8 mouse cellular contexts compared by ENCODE assay signal in the genomic region with DNA sequence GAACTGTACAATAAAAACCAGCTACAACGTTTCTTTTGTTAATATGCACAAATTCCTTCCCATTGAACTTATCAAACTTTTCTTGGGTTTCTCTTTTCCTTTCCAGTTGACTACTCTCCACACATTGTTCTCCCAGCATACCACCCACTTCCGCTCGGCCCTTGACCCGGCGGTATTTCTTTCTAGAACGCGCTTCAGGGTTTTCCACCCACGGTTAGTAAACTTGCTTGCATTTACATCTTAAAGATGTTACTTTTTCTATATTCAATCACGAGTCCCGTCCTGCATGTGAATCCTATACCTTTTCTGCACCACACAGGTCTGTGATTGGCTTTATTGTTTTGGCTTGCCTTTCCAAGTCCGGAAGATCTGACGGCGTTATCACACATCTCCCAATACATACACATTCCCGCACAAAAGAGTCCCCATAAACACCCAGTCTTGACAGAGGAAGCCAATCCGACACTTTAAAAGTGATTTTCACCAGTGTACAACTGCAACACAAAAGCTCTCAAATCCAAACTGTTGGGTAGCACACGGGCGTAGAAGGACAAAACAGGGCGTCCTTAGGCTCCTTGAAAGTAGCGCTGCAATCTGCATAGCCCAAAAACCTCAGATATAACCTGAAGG. TPM values are rescaled to one million over a fixed set of nuclear protein-coding genes. Genes with fewer than 3 reads are reported as not detected.
A peak's percentile ranks its signal among the peaks of the same experiment; 100 is the strongest.
DNase-seq lines count a peak whose midpoint lies in the region; ATAC-seq and TF ChIP-seq lines count a peak whose summit lies in the region.

No protein-coding gene starts in this region.

- WGBS in embryonic facial prominence, embryonic 13.5 days, result under 1% methylated on average over 19 of the region's 19 CpGs
- under 1% methylated on average over 19 of the region's 19 CpGs for WGBS in liver, adult 2 months

- no peaks in the 10 kb centered on the region for H3K27me3 ChIP-seq in embryonic facial prominence, embryonic 13.5 days
- H3K27me3 ChIP-seq in liver, adult 2 months (ENCODE audit: control insufficient read depth, insufficient read depth, low read length), result no peaks in the 10 kb centered on the region

- peaks cover 11% of the 10 kb centered on the region; the same call in 1 of the 2 replicates for H3K79me2 ChIP-seq in liver, adult 2 months (ENCODE audit: control insufficient read depth, insufficient read depth, low read length)

- DNase-seq in A20 (ENCODE audit: low read depth, low spot score), result peak; percentile 89
- peak; percentile 37 to 49 for DNase-seq in adrenal gland, postnatal 4 days (ENCODE audit: low spot score in 2 of 2)
- DNase-seq in heart, adult 8-10 months (ENCODE audit: low spot score), result peak; percentile 84
- peak; percentile 65 to 81 for DNase-seq in kidney, adult 8-10 months
- DNase-seq in liver, adult 2 months (ENCODE audit: extremely low read depth, low read depth, low spot score), result peak; percentile 75
- DNase-seq in spleen, postnatal 4 days (ENCODE audit: low spot score in 2 of 2), result peak; percentile 67 to 79

- peak overlapping the region; percentile 94 for H3K9ac ChIP-seq in embryonic facial prominence, embryonic 13.5 days
- H3K9ac ChIP-seq in liver, adult 2 months (ENCODE audit: low read depth, low read length), result peak overlapping the region; percentile 59

- TF ChIP-seq CTCF in liver, adult 2 months (IDR thresholded peaks at IDR 0.05; ENCODE audit: low read depth, low read length), result no peak

- H3K9me3 ChIP-seq in embryonic facial prominence, embryonic 13.5 days, result no peaks in the 10 kb centered on the region

- peak overlapping the region; percentile 90 for H3K27ac ChIP-seq in embryonic facial prominence, embryonic 13.5 days
- peak overlapping the region; percentile 52 for H3K27ac ChIP-seq in liver, adult 2 months (replicated peaks; ENCODE audit: insufficient read depth, low read depth, low read length)

- no peaks in the 10 kb centered on the region for H3K36me3 ChIP-seq in embryonic facial prominence, embryonic 13.5 days
- no peaks in the 10 kb centered on the region for H3K36me3 ChIP-seq in liver, adult 2 months (ENCODE audit: control insufficient read depth, insufficient read depth, low read length)

- peak overlapping the region; percentile 81 for H3K4me2 ChIP-seq in embryonic facial prominence, embryonic 13.5 days

- peaks cover 17% of the 10 kb centered on the region for H3K4me1 ChIP-seq in embryonic facial prominence, embryonic 13.5 days
- H3K4me1 ChIP-seq in liver, adult 2 months (ENCODE audit: control insufficient read depth, insufficient read depth, low read length), result peaks cover 5% of the 10 kb centered on the region

- no peak for TF ChIP-seq POLR2A in liver, adult 2 months (IDR thresholded peaks at IDR 0.05; ENCODE audit: extremely low read depth, insufficient read depth, low read length)

- ATAC-seq in embryonic facial prominence, embryonic 13.5 days (ENCODE audit: insufficient number of reproducible peaks, insufficient read depth, low FRiP score, low TSS enrichment, low read depth), result no peak
- peak; percentile 62 for ATAC-seq in monocyte, adult 5-6 weeks (replicated peaks; ENCODE audit: insufficient number of reproducible peaks, low FRiP score, low TSS enrichment, poor library complexity, severe bottlenecking)

- peak overlapping the region; percentile 97 for H3K4me3 ChIP-seq in embryonic facial prominence, embryonic 13.5 days
- H3K4me3 ChIP-seq in liver, adult 2 months (ENCODE audit: insufficient read depth, low read depth, low read length), result peak overlapping the region; percentile 60

RNA-seq across cellular contexts. Expression of a gene that starts 0.6 kb away (rescaled TPM):
- 10 to 100 TPM; 61.6 to 74.2 TPM for total RNA-seq in adrenal gland, postnatal 4 days (2021)
- polyA plus RNA-seq in embryonic facial prominence, embryonic 13.5 days (2015; fragmentation: Nextera tagmentation; extraction: Ambion mirVana), result 61.3 and 67.1 TPM in 2 replicates
- total RNA-seq in heart, adult 8-10 months (2022), result 100 to 1,000 TPM; 339 to 450 (median 397) TPM
- 12.1 and 12.8 TPM in 2 replicates for total RNA-seq in liver, adult 2 months (2014; rRNA removed)
- polyA plus RNA-seq in liver, adult 2 months (2012; rRNA removed), result 4.1 and 4.4 TPM in 2 replicates
- total RNA-seq in monocyte, adult 5-6 weeks (2017), result 27.5 to 66.1 TPM (median 30.9 TPM) in 3 replicates
